Mouse (Mus musculus) frontal cortex, adult (tissue): ENCODE results near the gene Kndc1.

Source experiments
- ATAC-seq: cut with Nextera tagmentation; 2 replicates; pipeline ENCODE4 v1.9.2; 2017; ENCODE audit warnings: mild to moderate bottlenecking, moderate library complexity, mixed read lengths; ENCODE audit not compliant: low TSS enrichment

Kndc1 gene

GRCm38 (mm10) chr7:139905261-139905660 is 10.8 kb downstream of the Kndc1 start:
- ATAC-seq: no peak

GRCm38 (mm10) chr7:139905661-139906060 is 11.2 kb downstream of the Kndc1 start:
- ATAC-seq: no peak

- 0 out of 2 replicates have a peak, but pooled peaks have one; percentile 15 for ATAC-seq
Observed at GRCm38 (mm10) chr7:139908176-139908575, 13.7 kb downstream of the Kndc1 start.

GRCm38 (mm10) chr7:139909469-139909868 is 15.0 kb downstream of the Kndc1 start:
- ATAC-seq: no peak

DNA sequence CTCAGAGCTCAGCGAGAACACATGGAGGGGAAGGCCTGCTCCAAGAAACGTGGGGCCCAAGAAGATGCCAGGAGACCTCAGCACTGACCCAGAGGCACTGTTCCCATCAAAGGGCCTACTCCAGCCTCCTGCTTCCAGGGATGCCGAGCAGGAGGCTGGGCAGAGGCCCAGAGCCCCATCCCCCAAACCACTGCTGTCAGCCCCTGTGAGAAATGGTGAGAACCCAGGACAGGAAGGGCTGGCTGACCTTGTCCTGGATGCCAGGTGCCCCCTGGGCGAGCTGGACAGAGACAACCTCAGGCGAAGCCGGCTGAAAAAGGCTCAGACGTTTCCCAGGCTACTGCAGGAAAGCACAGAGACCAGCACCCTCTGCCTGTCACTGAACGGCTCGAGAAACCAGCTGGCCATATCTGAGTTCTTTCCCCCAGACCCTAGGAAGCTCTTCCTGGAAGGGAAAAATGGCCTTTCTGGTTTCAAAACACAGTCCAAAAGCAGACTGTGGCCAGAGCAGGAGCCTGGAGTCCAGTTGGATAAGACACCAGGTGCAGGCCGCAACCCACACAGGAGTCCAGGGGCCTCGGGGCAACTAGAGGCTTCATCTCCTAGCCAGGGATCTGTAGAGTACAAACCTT is 15.8 kb downstream of the Kndc1 start:
- no peak for ATAC-seq

DNA sequence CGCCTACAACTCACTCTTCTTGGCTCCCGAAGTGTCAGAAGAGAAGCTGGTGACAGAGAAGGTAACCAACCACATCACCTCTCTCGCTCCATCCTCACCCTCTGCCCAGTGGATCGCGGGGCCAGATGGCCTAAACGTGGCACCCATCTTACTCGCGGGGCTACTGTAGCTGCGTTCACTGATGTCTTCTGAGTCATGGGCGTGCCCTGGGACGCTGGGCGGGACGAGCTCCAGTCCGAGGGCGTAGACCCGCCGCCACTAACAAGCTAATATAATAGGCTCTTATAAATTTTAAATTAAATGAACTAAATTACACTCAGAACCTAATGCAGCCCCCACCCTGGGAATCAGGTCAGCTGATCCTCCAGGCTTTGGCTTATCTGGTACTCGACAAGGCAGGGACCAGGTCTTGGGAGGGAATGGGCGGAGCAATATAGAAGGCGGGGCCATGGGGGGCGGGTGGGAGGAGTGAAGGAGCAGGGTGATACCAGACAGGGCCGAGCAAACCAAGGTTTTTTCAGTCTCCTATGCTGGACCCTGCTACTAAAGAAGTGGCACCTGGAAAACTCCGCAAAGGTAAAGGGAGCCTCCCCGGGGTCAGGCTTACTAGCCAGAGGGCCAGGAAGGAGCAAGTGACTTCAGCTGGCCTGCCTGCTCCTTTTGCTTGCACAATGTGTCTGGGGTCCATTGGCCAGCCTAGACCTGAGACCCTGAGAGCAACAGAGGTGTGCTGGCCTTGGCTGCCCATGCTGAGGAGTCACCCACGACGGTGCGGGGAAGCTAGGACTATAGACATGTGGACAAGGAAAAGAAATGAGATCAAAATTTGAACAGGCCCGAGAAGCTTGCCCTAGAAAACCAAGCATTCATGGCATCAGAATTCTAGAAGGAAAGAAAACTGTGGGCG is 19.9 kb downstream of the Kndc1 start:
- no peak for ATAC-seq

DNA sequence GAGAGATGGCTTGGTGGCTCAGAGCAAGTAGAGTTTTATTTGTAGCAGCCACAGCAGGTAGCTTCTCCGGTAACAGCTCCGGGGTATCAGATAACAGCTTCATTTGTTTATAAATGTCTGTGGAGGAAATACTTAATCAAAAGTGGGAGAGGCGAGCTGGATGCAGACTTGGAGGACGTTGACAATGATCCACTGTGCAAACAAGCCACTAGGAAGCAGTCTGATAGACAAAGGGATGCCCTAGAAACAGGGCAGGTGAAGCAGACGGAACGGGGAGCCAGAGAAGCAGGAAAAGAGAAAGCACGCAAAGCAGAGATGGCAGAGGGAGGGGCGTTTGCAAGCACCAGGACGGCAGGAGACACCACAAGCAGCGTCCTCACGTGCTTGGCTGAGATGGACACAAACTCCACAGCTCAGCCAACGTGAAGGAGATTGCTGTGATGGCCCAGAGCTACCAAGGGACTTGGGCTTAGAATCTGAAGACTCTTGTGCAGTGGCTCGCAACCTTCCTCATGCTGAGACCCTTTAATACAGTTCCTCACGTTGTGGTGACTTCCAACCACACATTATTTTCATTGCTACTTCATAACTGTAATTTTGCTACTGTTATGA is 21.3 kb downstream of the Kndc1 start:
- no peak for ATAC-seq

DNA sequence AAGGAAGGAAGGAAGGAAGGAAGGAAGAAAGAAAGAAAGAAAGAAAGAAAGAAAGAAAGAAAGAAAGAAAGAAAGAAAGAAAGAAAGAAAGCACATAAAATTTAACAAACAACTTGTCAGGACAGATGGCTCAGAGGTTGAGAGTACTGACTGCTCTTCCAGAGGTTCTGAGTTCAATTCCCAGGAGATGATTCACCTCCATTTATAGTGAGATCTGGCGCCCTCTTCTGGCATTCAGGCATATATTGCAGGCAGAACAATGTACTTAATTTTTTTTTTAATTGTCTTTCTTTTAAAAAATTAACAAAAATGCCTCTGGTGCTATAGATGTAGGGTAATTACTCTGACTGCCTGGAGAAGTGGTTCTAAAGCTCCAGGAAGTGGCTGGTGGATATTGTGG is 21.8 kb downstream of the Kndc1 start:
- ATAC-seq: no peak

DNA sequence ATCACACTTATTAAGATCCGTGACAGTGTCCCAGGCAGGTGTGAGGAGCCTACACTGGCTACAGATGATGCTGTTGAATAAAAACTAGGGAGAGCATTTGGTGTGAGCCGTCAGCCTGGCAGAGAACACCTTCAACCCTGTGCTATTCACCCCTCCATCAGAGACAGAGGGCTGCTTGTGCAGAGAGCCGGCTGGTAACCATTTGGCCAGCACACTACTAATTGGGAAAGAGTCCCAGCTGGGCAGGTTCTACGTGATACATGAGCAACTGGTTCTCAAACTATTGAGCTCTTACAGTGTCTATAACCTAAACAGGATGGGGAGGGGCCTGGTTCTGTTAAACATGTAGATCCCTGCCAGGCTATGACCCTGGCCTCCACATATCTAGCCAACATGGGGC is 23.8 kb downstream of the Kndc1 start:
- no peak for ATAC-seq

- peak; percentile 72; the same call in 1 of the 2 replicates for ATAC-seq
Observed at GRCm38 (mm10) chr7:139930732-139931131, 36.2 kb downstream of the Kndc1 start.

GRCm38 (mm10) chr7:139936705-139937104 is 42.2 kb downstream of the Kndc1 start:
- no peak for ATAC-seq

DNA sequence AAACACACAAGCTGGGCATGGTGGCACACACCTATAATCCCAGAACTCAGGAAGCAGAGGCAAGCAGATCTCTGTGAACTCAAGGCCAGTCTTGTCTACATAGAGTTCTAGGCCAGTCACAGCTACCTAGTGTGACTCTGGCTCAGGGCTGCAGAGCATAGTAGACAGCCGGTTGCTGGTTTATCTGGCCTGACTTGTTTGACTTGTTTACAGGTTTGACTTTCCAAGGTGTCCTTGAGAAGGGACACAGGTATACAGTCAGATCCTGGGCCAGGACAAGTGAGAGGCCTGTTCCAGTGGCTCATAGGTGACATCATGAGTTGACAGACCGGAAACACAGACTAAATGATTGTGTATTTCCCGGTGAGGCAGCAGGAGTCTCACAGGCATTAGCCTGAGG is 42.6 kb downstream of the Kndc1 start:
- no peak for ATAC-seq

DNA sequence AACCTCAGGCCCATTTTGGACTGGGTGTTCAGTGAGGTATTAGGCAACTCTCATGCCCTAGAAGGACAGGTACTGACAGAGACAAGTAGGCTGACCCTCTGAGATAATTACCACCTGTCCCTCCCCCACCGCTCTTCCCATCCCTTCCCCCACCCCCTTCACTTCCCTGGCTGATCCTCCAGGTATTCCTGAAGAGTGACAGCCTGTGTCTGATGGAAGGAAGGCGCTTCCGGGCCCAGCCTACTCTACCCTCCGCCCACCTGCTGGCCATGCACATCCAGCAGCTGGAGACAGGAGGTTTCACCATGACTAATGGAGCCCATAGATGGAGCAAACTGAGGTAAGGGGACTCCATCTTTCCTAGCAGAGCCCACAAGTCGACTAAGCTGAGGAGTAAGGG is 43.3 kb downstream of the Kndc1 start:
- no peak for ATAC-seq

DNA sequence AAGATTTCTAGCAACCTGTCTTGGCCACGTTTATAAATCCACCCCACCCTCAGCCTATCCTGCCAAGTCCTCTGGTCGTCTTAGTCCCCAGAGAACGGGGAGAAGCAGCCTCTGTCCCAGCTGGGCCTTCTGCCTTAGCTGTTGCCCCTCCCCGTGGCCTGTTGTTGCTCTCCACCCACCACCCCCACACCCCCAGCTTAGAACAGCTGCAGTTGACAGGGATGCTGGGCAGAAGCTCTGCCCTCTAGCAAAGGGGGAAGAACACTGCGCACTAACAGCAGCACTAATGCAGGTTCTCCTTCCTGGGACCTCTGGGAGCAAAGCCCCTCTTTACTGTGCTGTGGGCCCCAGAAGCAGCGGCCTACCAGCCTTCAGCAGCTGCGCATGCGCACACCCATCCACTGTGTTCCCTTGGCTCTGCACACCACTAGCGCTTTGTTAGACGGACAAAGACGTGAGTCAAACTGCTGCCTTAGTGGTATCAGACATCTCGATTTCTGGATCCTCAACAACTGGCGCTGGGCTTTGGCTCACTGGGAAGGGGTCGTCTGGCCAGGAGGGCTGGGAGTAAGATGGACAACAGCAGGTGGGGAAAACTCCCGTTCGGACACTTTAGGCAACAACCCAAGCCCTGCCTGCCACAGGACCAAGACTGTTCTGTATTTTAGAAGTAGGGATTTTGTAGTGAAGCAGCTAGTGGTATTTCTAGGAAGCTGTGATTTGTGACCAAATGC is 46.1 kb downstream of the Kndc1 start:
- ATAC-seq: no peak

DNA sequence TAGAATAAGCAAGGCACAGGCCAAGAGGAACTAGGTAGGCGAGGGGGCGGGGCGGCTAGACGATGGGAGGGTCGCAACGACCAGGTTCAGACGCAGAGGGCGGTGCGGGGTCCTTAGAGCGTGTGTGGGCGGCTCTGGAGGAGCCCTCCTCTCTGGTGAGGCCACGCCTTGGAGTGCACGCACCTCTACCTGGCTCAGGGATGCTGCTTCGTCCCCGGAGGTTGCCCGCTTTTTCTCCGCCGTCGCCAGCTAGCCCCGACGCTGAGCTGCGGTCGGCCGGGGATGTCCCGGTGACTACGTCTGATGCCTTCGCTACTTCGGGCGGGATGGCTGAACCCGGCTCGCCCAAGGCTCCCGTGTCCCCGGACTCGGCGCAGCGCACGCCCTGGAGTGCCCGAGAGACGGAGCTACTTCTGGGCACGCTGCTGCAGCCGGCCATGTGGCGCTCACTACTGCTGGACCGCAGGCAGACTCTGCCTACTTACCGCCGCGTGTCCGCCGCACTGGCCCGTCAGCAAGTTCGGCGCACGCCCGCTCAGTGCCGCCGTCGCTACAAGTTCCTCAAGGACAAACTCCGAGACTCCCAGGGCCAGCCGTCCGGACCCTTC is 49.3 kb downstream of the Kndc1 start, which contains the start of gene Utf1:
Utf1 (plus strand) TSS at position 116 of the 608 bp plus-strand sequence.
- no peak for ATAC-seq

- ATAC-seq: no peak
Observed at GRCm38 (mm10) chr7:139944291-139945240, 50.1 kb downstream of the Kndc1 start.

DNA sequence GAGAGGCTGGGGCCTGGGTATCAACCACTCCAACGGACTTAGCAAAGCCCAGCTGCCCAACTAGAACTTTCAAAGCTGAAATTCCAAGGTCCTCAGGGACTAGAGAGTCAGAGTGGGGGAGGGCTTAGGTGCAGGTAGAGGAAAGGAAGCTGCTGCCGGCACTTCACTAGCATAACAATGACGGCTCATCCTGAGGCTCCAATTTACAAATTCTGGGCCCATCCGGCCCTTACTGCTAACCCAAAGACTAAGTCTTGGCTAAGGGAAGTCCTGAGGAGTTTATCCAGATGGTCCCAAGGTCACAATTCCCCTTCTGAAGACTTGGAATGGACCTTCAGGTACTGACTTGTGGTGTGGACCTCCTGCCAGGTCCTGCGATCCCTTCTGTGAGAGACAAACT is 51.0 kb downstream of the Kndc1 start:
- ATAC-seq: no peak

DNA sequence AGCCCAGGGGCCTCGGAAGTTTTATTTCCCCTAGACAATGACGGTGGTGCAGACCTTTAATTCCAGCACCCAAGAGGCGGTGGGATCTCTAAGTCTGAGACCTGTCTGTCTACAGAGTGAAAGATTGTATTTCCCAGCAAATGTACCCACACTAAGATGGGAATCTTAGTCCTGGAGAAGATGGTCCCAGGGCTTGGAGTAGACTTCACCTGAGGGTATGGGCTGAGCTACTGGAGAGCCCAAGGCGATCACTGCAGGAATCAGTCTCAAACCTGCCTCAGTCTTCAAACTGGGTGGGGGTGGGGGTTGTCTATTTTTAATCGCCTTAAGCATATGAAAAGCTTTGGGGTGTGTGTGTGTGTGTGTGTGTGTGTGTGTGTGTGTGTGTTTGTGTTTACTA is 51.5 kb downstream of the Kndc1 start:
- no peak for ATAC-seq

DNA sequence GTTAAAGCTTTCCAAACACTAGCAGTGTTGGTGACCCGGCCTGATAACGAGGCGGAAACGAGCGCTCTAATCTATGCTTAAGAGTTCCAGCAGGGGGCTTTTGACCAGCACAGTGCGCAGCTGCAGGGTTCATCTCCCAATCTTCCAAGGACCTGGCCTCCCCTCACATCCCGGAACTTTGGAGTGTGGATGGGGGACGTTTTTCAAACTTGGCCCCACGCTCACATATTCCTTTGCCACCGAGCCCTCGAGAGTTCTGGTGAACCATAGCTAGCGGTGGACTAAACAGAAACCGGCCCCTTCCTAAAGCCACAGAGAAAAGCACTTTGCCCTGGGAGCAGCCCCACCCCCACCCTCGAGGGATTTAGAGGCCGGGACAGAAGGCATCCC is 55.4 kb downstream of the Kndc1 start:
- no peak for ATAC-seq

- no peak for ATAC-seq
Observed at GRCm38 (mm10) chr7:139950283-139950971, 55.9 kb downstream of the Kndc1 start.
